Mouse (Mus musculus): ENCODE measurements around the gene Efna4.

Efna4 gene

DNA sequence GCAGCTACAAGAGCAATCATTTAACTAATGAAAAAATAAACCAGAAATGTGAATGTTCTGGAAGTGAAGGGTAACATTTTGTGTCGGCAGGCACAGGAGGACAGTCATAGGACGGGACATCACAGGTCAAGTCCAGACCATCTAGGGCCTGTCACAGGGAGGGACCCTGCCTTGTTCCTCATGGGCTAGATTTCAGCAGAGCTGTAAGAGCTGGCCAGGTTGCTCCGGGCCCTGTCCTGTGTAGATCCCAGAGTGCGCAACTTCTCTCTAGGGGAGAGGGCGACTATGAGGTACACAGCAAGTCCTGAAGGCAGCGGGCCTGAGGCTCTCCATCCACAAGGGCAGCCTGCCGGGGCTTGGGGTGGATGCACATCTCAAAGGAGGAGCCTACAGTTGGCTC is 23.8 kb upstream of the Efna4 start, which contains the start of gene Dcst2:
Gene Dcst2, plus strand, starts transcription at position 301 of the 400 bp plus-strand sequence.
- DNase-seq (ENCODE audit: low spot score): no peak

GRCm38 (mm10) chr3:89360237-89360636 is 22.4 kb upstream of the Efna4 start:
- no peak for DNase-seq (ENCODE audit: low spot score)

GRCm38 (mm10) chr3:89359630-89360029 is 21.8 kb upstream of the Efna4 start:
- no peak for DNase-seq (ENCODE audit: low spot score)

GRCm38 (mm10) chr3:89356029-89356428 is 18.2 kb upstream of the Efna4 start:
- no peak for DNase-seq (ENCODE audit: low spot score)

GRCm38 (mm10) chr3:89355512-89355902 is 17.7 kb upstream of the Efna4 start:
- DNase-seq (ENCODE audit: low spot score): no peak

GRCm38 (mm10) chr3:89354816-89355511 is 17.1 kb upstream of the Efna4 start:
- peak; percentile 79 for DNase-seq (ENCODE audit: low spot score)

DNA sequence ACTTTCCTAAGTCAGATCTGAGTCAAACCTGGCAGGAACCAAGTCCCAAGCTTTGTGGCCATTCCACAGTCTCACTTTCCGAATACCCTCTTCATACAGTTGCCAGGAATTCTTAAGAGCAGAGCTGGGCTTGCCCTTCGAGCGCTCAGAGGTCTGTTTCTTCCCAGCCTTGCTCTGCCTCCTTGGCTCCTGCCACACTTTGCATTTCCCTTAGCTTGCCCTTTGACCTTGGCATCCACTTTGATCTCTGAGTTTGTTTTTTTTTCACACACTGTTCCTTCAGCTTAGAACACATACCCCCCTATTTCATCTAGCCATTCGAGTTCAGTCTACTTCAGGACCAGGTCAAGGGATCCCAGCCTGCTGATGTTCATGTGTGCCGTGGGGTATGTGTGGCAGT is 13.4 kb upstream of the Efna4 start:
- DNase-seq (ENCODE audit: low spot score): peak; percentile 46

DNA sequence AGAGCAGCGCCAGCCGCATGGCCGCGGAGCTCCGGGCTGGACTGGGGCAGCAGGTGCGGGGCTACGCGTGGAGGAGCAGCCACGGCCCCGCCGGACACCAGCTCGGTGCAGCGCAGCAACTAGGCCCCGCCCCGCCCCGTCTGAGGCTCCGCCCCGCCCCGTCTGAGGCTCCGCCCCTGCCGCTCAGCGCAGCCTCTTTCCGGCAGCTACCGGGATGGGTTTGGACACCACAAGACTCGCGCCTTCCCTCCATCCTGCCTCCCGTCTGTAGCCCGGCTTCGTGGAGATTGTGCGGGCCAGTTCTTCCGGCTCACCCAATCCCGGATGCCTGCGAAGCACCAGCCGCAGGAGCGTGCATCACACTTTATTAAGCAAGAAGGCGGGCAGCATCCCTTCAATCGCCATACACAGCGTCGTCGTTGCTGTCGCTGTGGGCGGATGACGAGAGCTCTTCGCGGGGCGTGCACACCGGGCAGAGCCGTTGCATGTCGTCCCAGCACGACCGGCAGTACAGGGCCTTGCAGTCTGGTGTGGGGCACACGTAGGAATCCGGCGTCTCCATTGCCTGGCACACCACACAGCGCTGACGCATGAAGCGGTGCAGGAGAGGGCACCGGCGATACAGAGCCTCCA is 12.2 kb upstream of the Efna4 start, which contains the start of gene Adam15:
Gene Adam15, minus strand, starts transcription at position 128 of the 633 bp plus-strand sequence.
- DNase-seq (ENCODE audit: low spot score): peak; percentile 85

- DNase-seq (ENCODE audit: low spot score): peak; percentile 26
These were observed 11.4 kb upstream of the Efna4 start for GRCm38 (mm10) chr3:89348911-89349868.

GRCm38 (mm10) chr3:89347916-89348315 is 10.1 kb upstream of the Efna4 start:
- no peak for DNase-seq (ENCODE audit: low spot score)

DNA sequence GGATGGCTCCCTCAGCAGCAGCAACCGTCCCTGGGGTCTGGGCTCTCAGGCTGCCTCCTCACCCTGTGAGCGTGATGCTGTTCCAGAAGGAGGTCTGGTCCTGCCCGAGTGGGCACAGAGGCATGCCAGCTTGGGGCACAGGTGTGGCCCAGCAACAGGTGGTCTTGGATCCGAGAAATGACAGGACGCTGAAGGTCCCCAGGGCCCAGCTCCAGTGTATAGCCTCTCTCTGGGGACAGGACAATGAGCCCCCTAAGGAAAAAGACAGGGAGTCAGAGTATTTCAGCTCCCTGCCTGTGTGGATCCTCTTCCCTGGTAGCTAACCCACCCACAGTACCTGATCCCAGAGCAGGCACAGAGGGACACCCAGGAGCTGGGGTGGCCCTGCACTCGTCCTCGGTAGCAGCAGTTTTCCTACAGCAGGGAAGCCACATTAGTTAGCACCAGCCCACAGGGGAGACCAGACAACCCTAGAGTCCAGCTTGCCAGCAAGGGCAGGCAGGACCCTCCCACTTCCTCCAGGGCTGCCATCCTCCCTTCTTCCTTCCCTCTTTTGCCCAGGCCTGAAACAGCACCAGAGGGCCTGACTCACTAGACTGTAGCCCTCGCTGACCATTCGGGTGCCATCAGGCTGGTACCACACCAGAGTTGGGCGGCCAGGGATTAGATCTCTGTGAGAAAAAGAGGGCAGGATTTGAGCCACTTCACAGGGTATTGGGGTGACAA is 9.2 kb upstream of the Efna4 start:
- DNase-seq (ENCODE audit: low spot score): no peak

DNA sequence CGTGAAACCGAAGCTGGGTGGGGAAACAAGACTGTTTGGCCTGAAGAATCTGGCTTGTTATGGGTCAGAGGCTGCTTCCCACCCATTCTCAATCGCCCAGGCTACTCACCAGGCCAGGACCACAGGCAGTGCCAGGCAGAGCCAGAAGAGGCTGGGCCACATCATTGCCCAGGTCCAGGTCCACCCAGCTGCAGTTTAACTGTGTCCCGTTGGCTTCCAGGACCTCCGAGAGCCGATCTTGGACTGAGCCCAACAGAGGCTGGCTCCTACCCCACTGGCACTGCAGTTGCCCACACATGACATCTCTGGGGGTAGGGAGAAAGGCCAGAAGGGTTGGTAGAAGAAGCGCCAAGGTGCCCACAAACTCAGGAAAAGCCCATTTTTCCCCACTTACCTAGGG is 5.5 kb upstream of the Efna4 start:
- DNase-seq (ENCODE audit: low spot score): no peak

- DNase-seq (ENCODE audit: low spot score): no peak
These were observed 4.0 kb upstream of the Efna4 start for GRCm38 (mm10) chr3:89341794-89342193.

DNA sequence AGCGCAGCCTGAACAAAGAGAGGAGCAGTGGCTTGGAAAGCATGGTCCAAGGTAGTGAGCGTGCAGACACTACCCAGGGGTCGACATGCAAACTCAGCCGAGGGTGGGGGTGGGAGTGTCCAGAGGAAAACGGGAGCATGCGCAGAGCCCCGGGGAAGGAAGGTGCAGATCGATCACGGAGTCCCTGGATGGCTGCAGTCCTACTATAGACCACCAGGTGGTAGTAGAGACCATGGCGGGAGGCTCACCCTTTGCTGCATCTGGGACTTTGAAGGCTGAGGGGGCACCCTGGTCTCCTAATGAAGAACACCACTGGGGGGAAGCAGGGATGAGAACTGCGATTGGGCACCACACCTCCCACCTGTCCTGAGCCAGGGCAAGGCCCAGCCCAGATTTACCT is 2.6 kb upstream of the Efna4 start:
- peak; percentile 91 for DNase-seq (ENCODE audit: low spot score)

DNA sequence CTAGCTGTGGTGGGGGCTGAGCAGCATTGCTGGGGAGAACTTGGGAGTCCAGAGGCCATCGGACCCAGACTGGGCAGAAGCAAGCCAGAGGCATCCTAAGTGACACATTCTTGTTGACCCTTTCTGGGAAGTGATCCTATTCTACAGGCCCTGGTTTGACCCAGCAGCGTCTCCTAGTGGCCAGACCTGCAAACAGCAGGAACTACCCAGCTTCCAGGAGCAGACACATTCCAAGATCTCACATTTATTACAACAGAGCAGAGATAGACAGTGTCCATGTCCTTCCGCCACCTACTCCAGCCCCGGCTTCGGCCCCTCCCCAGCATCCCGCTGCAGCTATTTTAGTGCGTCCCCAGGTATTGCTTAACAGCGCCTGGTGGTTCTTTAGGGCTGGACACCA is 1.6 kb upstream of the Efna4 start:
- DNase-seq (ENCODE audit: low spot score): peak; percentile 86

GRCm38 (mm10) chr3:89337062-89337720 is 637 bp downstream of the Efna4 start:
- peak; percentile 37 for DNase-seq (ENCODE audit: low spot score)

DNA sequence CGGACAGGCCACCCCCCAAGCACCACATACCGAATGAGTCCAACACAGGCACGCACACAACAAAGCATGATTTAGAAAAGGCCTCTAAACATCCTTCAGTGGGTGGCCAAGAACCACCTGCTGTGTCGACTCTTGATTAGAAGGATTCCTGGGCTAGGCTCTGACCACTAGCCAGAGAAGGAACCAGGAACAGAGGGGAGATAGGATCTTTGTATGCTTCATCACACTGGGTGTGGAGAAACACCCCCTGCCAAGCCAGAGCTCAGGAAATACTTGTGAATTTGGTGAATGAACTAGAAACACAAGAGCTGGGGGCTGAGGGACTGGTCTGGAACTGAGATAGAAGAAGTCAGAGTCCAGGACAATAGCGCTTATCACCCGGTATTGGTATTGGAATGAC is 1.3 kb downstream of the Efna4 start:
- no peak for DNase-seq (ENCODE audit: low spot score)

DNA sequence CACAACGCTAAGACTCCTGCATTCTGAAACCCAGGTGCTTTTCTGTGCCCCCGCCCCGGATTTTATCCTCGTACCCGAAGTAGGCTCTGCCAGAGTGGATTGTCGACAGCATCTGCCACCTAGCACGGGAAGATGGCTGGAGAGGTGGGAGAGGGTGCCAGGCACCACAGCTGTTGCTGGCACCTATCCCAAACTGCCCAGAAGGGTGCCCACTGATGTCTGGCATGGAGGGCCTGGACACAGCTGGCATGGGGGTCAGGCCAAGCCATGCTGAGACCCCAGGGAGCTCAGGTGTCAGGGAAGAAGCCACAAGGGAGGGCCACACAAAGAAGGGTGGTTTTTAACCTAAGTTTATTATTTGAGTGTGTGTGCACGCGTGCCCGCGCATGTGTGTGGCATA is 4.8 kb downstream of the Efna4 start:
- DNase-seq (ENCODE audit: low spot score): no peak

- DNase-seq (ENCODE audit: low spot score): no peak
These were observed 5.4 kb downstream of the Efna4 start for GRCm38 (mm10) chr3:89332476-89332875.

DNA sequence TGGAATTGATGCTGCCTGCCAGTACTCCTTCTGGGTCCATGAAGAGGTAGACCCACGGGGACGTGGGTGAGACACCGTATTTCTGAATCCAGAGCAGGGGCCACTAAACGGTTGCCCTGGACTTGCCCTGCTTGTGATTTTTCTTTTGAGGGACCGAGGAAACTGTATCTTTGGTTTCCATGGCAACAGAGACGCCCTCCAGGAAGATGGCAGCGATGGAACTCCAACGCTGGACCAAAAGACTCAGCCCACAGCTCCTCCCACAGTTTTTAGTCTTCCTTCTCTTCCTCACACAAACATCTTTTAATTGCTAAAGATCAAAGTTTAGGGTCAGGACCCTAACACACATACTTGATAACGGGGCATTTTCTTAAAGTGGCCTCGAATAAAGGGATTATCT is 5.8 kb downstream of the Efna4 start:
- DNase-seq (ENCODE audit: low spot score): no peak

DNA sequence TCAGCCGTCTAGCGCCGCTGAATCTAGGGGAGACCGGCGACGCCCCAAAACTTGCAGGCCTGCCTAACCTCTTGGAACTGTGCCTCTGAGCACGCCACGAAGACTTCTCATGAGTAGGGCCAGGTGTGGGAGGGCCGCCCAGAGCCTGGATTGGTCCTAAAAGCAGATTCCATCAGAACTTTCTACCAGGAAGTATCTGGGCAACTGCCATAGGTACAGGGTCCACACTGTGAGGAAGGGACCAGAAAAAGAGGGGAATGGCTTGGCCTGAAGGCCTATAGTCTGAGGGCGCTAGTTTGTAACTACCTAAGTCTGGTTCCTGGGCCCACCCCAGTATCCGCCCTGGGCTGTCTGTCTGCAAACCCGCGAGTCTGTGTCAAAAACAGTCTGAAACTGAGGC is 6.3 kb downstream of the Efna4 start:
- DNase-seq (ENCODE audit: low spot score): no peak

All from embryo, embryonic 10 days (tissue).